Mouse (Mus musculus) limb, embryonic 14.5 days (tissue): Measurements from ENCODE around the gene Scamp1. TPM values are rescaled to one million over a fixed set of nuclear protein-coding genes. Genes with fewer than 3 reads are reported as not detected.

Source experiments
- ATAC-seq: fragments of 200-750 bp; cut with Nextera tagmentation; 2 replicates; pipeline ENCODE4 v1.8.0; 2017; ENCODE audit warnings: low read depth, moderate number of reproducible peaks, moderate TSS enrichment; ENCODE audit not compliant: low FRiP score
- DNase-seq: peaks from one replicate; pipeline ENCODE4 v3.0.0-alpha.2; 2015; ENCODE audit warnings: low spot score
- H3K27ac ChIP-seq: fragments of 300-500 bp; sonication (generic); replicated peaks from 2 replicates; pipeline ENCODE4 v1.5.1; 2014; ENCODE audit warnings: low read depth, mild to moderate bottlenecking, low read length, moderate library complexity, mixed read lengths
- H3K27me3 ChIP-seq: fragments of 300-500 bp; sonication (generic); 2 replicates; pipeline ENCODE4 v1.6.1; 2014; ENCODE audit warnings: low read length, mixed read lengths; ENCODE audit not compliant: control insufficient read depth, insufficient read depth
- H3K36me3 ChIP-seq: fragments of 300-500 bp; sonication (generic); 2 replicates; pipeline ENCODE4 v1.6.1; 2014; ENCODE audit warnings: mild to moderate bottlenecking, low read length, moderate library complexity, mixed read lengths; ENCODE audit not compliant: control insufficient read depth, insufficient read depth
- H3K4me1 ChIP-seq: fragments of 300-500 bp; sonication (generic); 2 replicates; pipeline ENCODE4 v1.6.1; 2014; ENCODE audit warnings: antibody characterized with exemption, low read length, mixed read lengths; ENCODE audit not compliant: control insufficient read depth, insufficient read depth
- H3K4me2 ChIP-seq: fragments of 300-500 bp; sonication (generic); replicated peaks from 2 replicates; pipeline ENCODE4 v1.6.1; 2014; ENCODE audit warnings: low read depth, mild to moderate bottlenecking, low read length, moderate library complexity; ENCODE audit not compliant: severe bottlenecking
- H3K4me3 ChIP-seq: fragments of 300-500 bp; sonication (generic); replicated peaks from 2 replicates; pipeline ENCODE4 v1.5.1; 2014; ENCODE audit warnings: low read length
- H3K9ac ChIP-seq: fragments of 300-500 bp; sonication (generic); 2 replicates; pipeline ENCODE4 v1.6.1; 2014; ENCODE audit warnings: mild to moderate bottlenecking, low read depth, low read length, moderate library complexity; ENCODE audit not compliant: severe bottlenecking
- H3K9me3 ChIP-seq: fragments of 300-500 bp; sonication (generic); 2 replicates; pipeline ENCODE4 v1.6.1; 2016; ENCODE audit warnings: low read length; ENCODE audit not compliant: control insufficient read depth
- POLR2A ChIP-seq: fragments of 200-500 bp; IDR thresholded peaks from 2 replicates; pipeline ENCODE4 v1.8.0; 2012; ENCODE audit warnings: inconsistent platforms, mild to moderate bottlenecking, moderate library complexity, borderline replicate concordance; ENCODE audit not compliant: insufficient read depth, insufficient read length; ENCODE audit errors: extremely low read depth
- WGBS: fragments of 180-500 bp; shearing (Covaris S2); extraction: QIAGEN DNeasy Blood & Tissue Kit; methylation state at CpG from one replicate; pipeline ENCODE4 v1.1.7; 2014; 5-methylcytosine and 5-hydroxymethylcytosine counted together
- polyA plus RNA-seq, 2 experiments: library from polyadenylated mRNA; depleted of rRNA in 1 of 2; stranded (reverse) in 1 of 2; unstranded in 1 of 2; fragments of >200 nt; fragmentation: Nextera tagmentation in 1 of 2; extraction: Ambion mirVana in 1 of 2; gene quantifications; 2 replicates each; pipeline versions ENCODE4 v1.2.1 to v1.2.3; 2012 to 2014

Scamp1 gene
- polyA plus RNA-seq, 2 experiments: 19.5 to 26.1 TPM

GRCm38 (mm10) chr13:94279420-94279819, 6.2 kb downstream of the Scamp1 start:
- ATAC-seq: no peak
- H3K9me3 ChIP-seq: no peaks in the 10 kb centered on the region
- no peak overlapping the region for H3K4me2 ChIP-seq
- H3K4me1 ChIP-seq: peaks cover 11% of the 10 kb centered on the region
- no peak overlapping the region for H3K27ac ChIP-seq
- H3K27me3 ChIP-seq: no peaks in the 10 kb centered on the region
- no peak overlapping the region for H3K4me3 ChIP-seq
- WGBS: 61% methylated on average over 5 of the region's 5 CpGs
- no peak overlapping the region for H3K9ac ChIP-seq
- no peak for TF ChIP-seq POLR2A
- H3K36me3 ChIP-seq: no peaks in the 10 kb centered on the region
- DNase-seq: no peak

- DNase-seq (no peak), ATAC-seq (no peak)
- no peak for TF ChIP-seq POLR2A
- H3K36me3 ChIP-seq: no peaks in the 10 kb centered on the region
- 0 out of 2 replicates have a peak, but pooled peaks cover 9% of the 10 kb centered on the region for H3K4me1 ChIP-seq
- H3K9me3 ChIP-seq: no peaks in the 10 kb centered on the region
- no peak overlapping the region for H3K4me2 ChIP-seq
- no peak overlapping the region for H3K9ac ChIP-seq
- WGBS: 94% methylated on average over 6 of the region's 6 CpGs
- no peaks in the 10 kb centered on the region for H3K27me3 ChIP-seq
- H3K4me3 ChIP-seq: no peak overlapping the region
- H3K27ac ChIP-seq: no peak overlapping the region
Measured at GRCm38 (mm10) chr13:94271284-94271683, 14.4 kb downstream of the Scamp1 start.

- no peak overlapping the region for H3K4me2 ChIP-seq
- H3K9me3 ChIP-seq: no peaks in the 10 kb centered on the region
- ATAC-seq: no peak
- H3K4me3 ChIP-seq: no peak overlapping the region
- no peaks in the 10 kb centered on the region for H3K36me3 ChIP-seq
- DNase-seq: no peak
- no peaks in the 10 kb centered on the region for H3K27me3 ChIP-seq
- 0 out of 2 replicates have a peak, but pooled peaks cover 9% of the 10 kb centered on the region for H3K4me1 ChIP-seq
- H3K9ac ChIP-seq: no peak overlapping the region
- no peak overlapping the region for H3K27ac ChIP-seq
- 50% methylated on average over 7 of the region's 7 CpGs for WGBS
- TF ChIP-seq POLR2A: no peak
Measured at GRCm38 (mm10) chr13:94268201-94268600, 17.5 kb downstream of the Scamp1 start.

- Histone ChIP-seq H3K4me1 (0 out of 2 replicates have a peak, but pooled peaks cover 9% of the 10 kb centered on the region), H3K27ac (no peak overlapping the region), H3K36me3 (no peaks in the 10 kb centered on the region), H3K9me3 (no peaks in the 10 kb centered on the region), H3K27me3 (no peaks in the 10 kb centered on the region), H3K4me2 (no peak overlapping the region), H3K4me3 (no peak overlapping the region), H3K9ac (no peak overlapping the region)
- no peak for ATAC-seq
- DNase-seq: no peak
- WGBS: 57% methylated on average over 4 of the region's 4 CpGs
- TF ChIP-seq POLR2A: no peak
Measured at GRCm38 (mm10) chr13:94267190-94267589, 18.5 kb downstream of the Scamp1 start.

- H3K9ac ChIP-seq: no peak overlapping the region
- ATAC-seq (no peak), DNase-seq (no peak)
- H3K36me3 ChIP-seq: no peaks in the 10 kb centered on the region
- 0 out of 2 replicates have a peak, but pooled peaks cover 16% of the 10 kb centered on the region for H3K4me1 ChIP-seq
- TF ChIP-seq POLR2A: no peak
- WGBS: 93% methylated on average over 6 of the region's 6 CpGs
- no peaks in the 10 kb centered on the region for H3K9me3 ChIP-seq
- H3K27me3 ChIP-seq: no peaks in the 10 kb centered on the region
- H3K27ac ChIP-seq: no peak overlapping the region
- H3K4me2 ChIP-seq: no peak overlapping the region
- no peak overlapping the region for H3K4me3 ChIP-seq
Measured at GRCm38 (mm10) chr13:94266530-94266929, 19.1 kb downstream of the Scamp1 start.

GRCm38 (mm10) chr13:94265291-94265690, 20.4 kb downstream of the Scamp1 start:
- Histone ChIP-seq H3K9ac (no peak overlapping the region), H3K4me1 (0 out of 2 replicates have a peak, but pooled peaks cover 17% of the 10 kb centered on the region), H3K27me3 (no peaks in the 10 kb centered on the region), H3K4me2 (no peak overlapping the region), H3K27ac (no peak overlapping the region), H3K9me3 (no peaks in the 10 kb centered on the region), H3K4me3 (no peak overlapping the region), H3K36me3 (no peaks in the 10 kb centered on the region)
- 47% methylated on average over 3 of the region's 3 CpGs for WGBS
- DNase-seq (no peak), ATAC-seq (no peak)
- TF ChIP-seq POLR2A: no peak
